Mouse (Mus musculus): Measurements from ENCODE around the gene Rhbdf2. TPM values are rescaled to one million over a fixed set of nuclear protein-coding genes. Genes with fewer than 3 reads are reported as not detected.

Gene Rhbdf2
- total and polyA plus RNA-seq, 2 experiments: 3.1 to 17.8 TPM

GRCm38 (mm10) chr11:116665289-116665688 is 38.5 kb upstream of the Rhbdf2 start:
- TF ChIP-seq CTCF (IDR thresholded peaks at IDR 0.05; ENCODE audit: low read depth, low read length): no peak
- TF ChIP-seq POLR2A (IDR thresholded peaks at IDR 0.05; ENCODE audit: extremely low read depth, insufficient read depth, low read length): no peak
- WGBS: 80% methylated on average over 10 of the region's 10 CpGs
- Histone ChIP-seq H3K4me1 (ENCODE audit: control insufficient read depth, insufficient read depth, low read length) (no peaks in the 10 kb centered on the region), H3K27me3 (ENCODE audit: control insufficient read depth, insufficient read depth, low read length) (no peaks in the 10 kb centered on the region), H3K27ac (replicated peaks; ENCODE audit: insufficient read depth, low read depth, low read length) (no peak overlapping the region), H3K36me3 (ENCODE audit: control insufficient read depth, insufficient read depth, low read length) (no peaks in the 10 kb centered on the region), H3K4me3 (ENCODE audit: insufficient read depth, low read depth, low read length) (no peak overlapping the region), H3K79me2 (ENCODE audit: control insufficient read depth, insufficient read depth, low read length) (no peaks in the 10 kb centered on the region), H3K9ac (ENCODE audit: low read depth, low read length) (no peak overlapping the region)
- no peak for DNase-seq (ENCODE audit: extremely low read depth, low read depth, low spot score)

DNA sequence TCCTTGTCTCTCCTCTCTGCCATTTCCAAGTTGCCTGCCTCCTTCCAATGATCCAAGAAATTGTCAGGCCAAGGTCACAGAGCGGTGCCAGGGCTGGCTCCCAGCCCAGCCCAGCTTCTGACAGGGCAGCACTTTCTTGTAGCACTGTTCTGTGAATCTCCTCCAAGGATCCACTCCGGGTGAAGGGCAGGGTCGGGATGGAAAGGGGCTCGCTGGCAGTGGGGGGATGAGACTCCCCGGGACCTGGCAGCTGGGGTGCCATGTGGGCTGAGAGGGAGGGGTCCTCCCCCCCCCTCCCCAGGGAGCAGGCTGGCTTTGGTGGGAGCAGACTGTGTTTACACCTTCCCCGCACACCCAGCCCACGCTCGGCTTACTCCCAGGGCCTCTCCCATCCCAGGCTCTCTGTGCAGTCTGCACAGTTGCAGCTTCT is 35.1 kb upstream of the Rhbdf2 start:
- DNase-seq (ENCODE audit: extremely low read depth, low read depth, low spot score): no peak
- TF ChIP-seq POLR2A (IDR thresholded peaks at IDR 0.05; ENCODE audit: extremely low read depth, insufficient read depth, low read length) (no peak), CTCF (IDR thresholded peaks at IDR 0.05; ENCODE audit: low read depth, low read length) (no peak)
- no peaks in the 10 kb centered on the region for H3K27me3 ChIP-seq (ENCODE audit: control insufficient read depth, insufficient read depth, low read length)
- WGBS: 71% methylated on average over 8 of the region's 8 CpGs
- no peaks in the 10 kb centered on the region for H3K36me3 ChIP-seq (ENCODE audit: control insufficient read depth, insufficient read depth, low read length)
- no peak overlapping the region for H3K4me3 ChIP-seq (ENCODE audit: insufficient read depth, low read depth, low read length)
- H3K27ac ChIP-seq (replicated peaks; ENCODE audit: insufficient read depth, low read depth, low read length): no peak overlapping the region
- H3K4me1 ChIP-seq (ENCODE audit: control insufficient read depth, insufficient read depth, low read length): no peaks in the 10 kb centered on the region
- H3K79me2 ChIP-seq (ENCODE audit: control insufficient read depth, insufficient read depth, low read length): no peaks in the 10 kb centered on the region
- no peak overlapping the region for H3K9ac ChIP-seq (ENCODE audit: low read depth, low read length)

DNA sequence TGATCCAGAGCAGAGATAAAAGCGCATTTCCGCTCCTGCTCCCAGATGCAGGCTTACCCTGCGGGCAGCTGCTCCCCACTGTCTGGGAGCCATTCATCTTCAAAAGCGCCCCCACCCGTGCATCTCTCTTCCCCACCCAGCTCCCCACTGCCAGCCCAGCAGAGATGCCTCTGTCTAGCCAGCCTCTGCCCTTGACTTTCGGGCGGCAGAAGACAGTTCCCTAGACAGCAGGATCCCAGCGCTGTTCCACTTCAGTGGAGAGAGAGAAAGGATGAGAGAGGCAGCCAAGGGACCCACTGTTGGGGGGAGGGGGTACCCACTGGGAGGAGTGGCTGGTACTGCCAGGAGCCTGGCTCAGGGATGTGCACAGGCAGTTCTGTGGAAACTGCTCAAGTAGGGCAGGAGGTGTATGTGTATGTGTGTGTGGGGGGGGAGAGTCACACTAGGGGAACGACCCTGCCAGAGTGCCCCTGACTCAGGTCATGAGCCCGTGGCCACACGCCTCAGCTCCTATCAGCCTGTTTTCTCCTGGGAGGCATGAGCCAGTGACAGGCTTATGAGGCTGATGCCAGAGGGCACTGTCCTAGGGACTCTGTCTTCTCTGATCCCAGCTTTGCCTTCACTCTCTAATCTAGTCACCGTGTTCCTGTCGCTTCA is 34.6 kb upstream of the Rhbdf2 start:
- Histone ChIP-seq H3K79me2 (ENCODE audit: control insufficient read depth, insufficient read depth, low read length) (no peaks in the 10 kb centered on the region), H3K27me3 (ENCODE audit: control insufficient read depth, insufficient read depth, low read length) (no peaks in the 10 kb centered on the region), H3K27ac (replicated peaks; ENCODE audit: insufficient read depth, low read depth, low read length) (no peak overlapping the region), H3K36me3 (ENCODE audit: control insufficient read depth, insufficient read depth, low read length) (no peaks in the 10 kb centered on the region), H3K9ac (ENCODE audit: low read depth, low read length) (no peak overlapping the region), H3K4me1 (ENCODE audit: control insufficient read depth, insufficient read depth, low read length) (no peaks in the 10 kb centered on the region), H3K4me3 (ENCODE audit: insufficient read depth, low read depth, low read length) (no peak overlapping the region)
- TF ChIP-seq POLR2A (IDR thresholded peaks at IDR 0.05; ENCODE audit: extremely low read depth, insufficient read depth, low read length) (no peak), CTCF (IDR thresholded peaks at IDR 0.05; ENCODE audit: low read depth, low read length) (no peak)
- 56% methylated on average over 13 of the region's 13 CpGs for WGBS
- DNase-seq (ENCODE audit: extremely low read depth, low read depth, low spot score): no peak

DNA sequence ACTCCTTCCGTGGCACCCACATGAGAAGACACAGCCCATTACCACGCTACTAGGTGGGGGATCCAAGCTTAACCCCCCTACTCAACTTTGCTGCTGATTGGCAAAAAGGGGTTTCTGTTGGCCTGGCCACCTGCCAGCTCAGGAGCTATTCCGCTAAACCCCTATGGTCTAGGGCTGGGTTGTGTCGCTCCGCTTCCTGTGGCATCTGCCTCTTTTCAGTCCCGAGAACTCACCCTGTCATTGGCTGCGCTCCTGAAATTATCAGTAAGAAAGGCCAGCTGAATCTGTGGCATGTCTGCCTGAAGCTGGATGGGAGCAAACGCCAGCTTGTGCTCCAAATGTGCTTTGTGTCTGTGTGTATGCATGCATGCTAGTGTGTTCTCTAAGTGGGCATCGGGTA is 33.4 kb upstream of the Rhbdf2 start:
- 87% methylated on average over 9 of the region's 9 CpGs for WGBS
- no peak for DNase-seq (ENCODE audit: extremely low read depth, low read depth, low spot score)
- H3K4me3 ChIP-seq (ENCODE audit: insufficient read depth, low read depth, low read length): no peak overlapping the region
- no peak overlapping the region for H3K27ac ChIP-seq (replicated peaks; ENCODE audit: insufficient read depth, low read depth, low read length)
- TF ChIP-seq CTCF (IDR thresholded peaks at IDR 0.05; ENCODE audit: low read depth, low read length): no peak
- no peak for TF ChIP-seq POLR2A (IDR thresholded peaks at IDR 0.05; ENCODE audit: extremely low read depth, insufficient read depth, low read length)
- H3K4me1 ChIP-seq (ENCODE audit: control insufficient read depth, insufficient read depth, low read length): no peaks in the 10 kb centered on the region
- no peaks in the 10 kb centered on the region for H3K79me2 ChIP-seq (ENCODE audit: control insufficient read depth, insufficient read depth, low read length)
- H3K27me3 ChIP-seq (ENCODE audit: control insufficient read depth, insufficient read depth, low read length): no peaks in the 10 kb centered on the region
- H3K9ac ChIP-seq (ENCODE audit: low read depth, low read length): no peak overlapping the region
- H3K36me3 ChIP-seq (ENCODE audit: control insufficient read depth, insufficient read depth, low read length): no peaks in the 10 kb centered on the region

GRCm38 (mm10) chr11:116659027-116659621 is 32.3 kb upstream of the Rhbdf2 start:
- 86% methylated on average over 15 of the region's 15 CpGs for WGBS
- peaks cover 4% of the 10 kb centered on the region; the same call in 1 of the 2 replicates for H3K27me3 ChIP-seq (ENCODE audit: control insufficient read depth, insufficient read depth, low read length)
- H3K27ac ChIP-seq (replicated peaks; ENCODE audit: insufficient read depth, low read depth, low read length): no peak overlapping the region
- no peak for TF ChIP-seq POLR2A (IDR thresholded peaks at IDR 0.05; ENCODE audit: extremely low read depth, insufficient read depth, low read length)
- TF ChIP-seq CTCF (IDR thresholded peaks at IDR 0.05; ENCODE audit: low read depth, low read length): no peak
- no peak overlapping the region for H3K9ac ChIP-seq (ENCODE audit: low read depth, low read length)
- DNase-seq (ENCODE audit: extremely low read depth, low read depth, low spot score): no peak
- H3K4me1 ChIP-seq (ENCODE audit: control insufficient read depth, insufficient read depth, low read length): no peaks in the 10 kb centered on the region
- H3K79me2 ChIP-seq (ENCODE audit: control insufficient read depth, insufficient read depth, low read length): no peaks in the 10 kb centered on the region
- H3K36me3 ChIP-seq (ENCODE audit: control insufficient read depth, insufficient read depth, low read length): no peaks in the 10 kb centered on the region
- H3K4me3 ChIP-seq (ENCODE audit: insufficient read depth, low read depth, low read length): no peak overlapping the region

GRCm38 (mm10) chr11:116658238-116658637 is 31.4 kb upstream of the Rhbdf2 start:
- no peak overlapping the region for H3K9ac ChIP-seq (ENCODE audit: low read depth, low read length)
- H3K27me3 ChIP-seq (ENCODE audit: control insufficient read depth, insufficient read depth, low read length): peaks cover 10% of the 10 kb centered on the region; the same call in 1 of the 2 replicates
- WGBS: 75% methylated on average over 10 of the region's 10 CpGs
- TF ChIP-seq CTCF (IDR thresholded peaks at IDR 0.05; ENCODE audit: low read depth, low read length): no peak
- TF ChIP-seq POLR2A (IDR thresholded peaks at IDR 0.05; ENCODE audit: extremely low read depth, insufficient read depth, low read length): no peak
- H3K36me3 ChIP-seq (ENCODE audit: control insufficient read depth, insufficient read depth, low read length): no peaks in the 10 kb centered on the region
- no peak overlapping the region for H3K27ac ChIP-seq (replicated peaks; ENCODE audit: insufficient read depth, low read depth, low read length)
- no peak overlapping the region for H3K4me3 ChIP-seq (ENCODE audit: insufficient read depth, low read depth, low read length)
- H3K79me2 ChIP-seq (ENCODE audit: control insufficient read depth, insufficient read depth, low read length): no peaks in the 10 kb centered on the region
- DNase-seq (ENCODE audit: extremely low read depth, low read depth, low spot score): no peak
- no peaks in the 10 kb centered on the region for H3K4me1 ChIP-seq (ENCODE audit: control insufficient read depth, insufficient read depth, low read length)

All from liver, adult 2 months (tissue).